Mouse (Mus musculus) duodenum, adult 2 months (tissue): Measurements from ENCODE around the gene Prnd. TPM values are rescaled to one million over a fixed set of nuclear protein-coding genes. Genes with fewer than 3 reads are reported as not detected.

Experiments
- polyA plus RNA-seq: library from polyadenylated mRNA; depleted of rRNA; stranded (reverse); fragments of >200 nt; gene quantifications from 2 replicates; pipeline ENCODE4 v1.2.3, GENCODE M21; 2012; ENCODE audit warnings: low replicate concordance; rRNA removed

Gene Prnd
- 0.43 and 0.63 TPM in 2 replicates for polyA plus RNA-seq

GRCm38 (mm10) chr2:131950598-131951095 lies at the start of gene Prnd:
Prnd (plus strand) TSS chr2:131950861.

GRCm38 (mm10) chr2:131909683-131910572 lies 40.7 kb upstream of the Prnd start, which contains the start of the genes Prnp and Prn:
Prnp (plus strand) TSS chr2:131909928.
Prn (plus strand) TSS chr2:131909957.

Other genes starting within 250 kb of the Prnd start
- gene Erv3, start 91.1 kb upstream of the Prnd start, polyA plus RNA-seq, result not detected in 2 replicates
- 10.6 and 12.2 TPM in 2 replicates for gene Prnp, start 40.9 kb upstream of the Prnd start, polyA plus RNA-seq
- gene Prn, start 40.9 kb upstream of the Prnd start, polyA plus RNA-seq, result not detected in 2 replicates
- gene Rassf2, start 79.4 kb downstream of the Prnd start, polyA plus RNA-seq, result 7.5 and 11.9 TPM in 2 replicates
- gene Slc23a2, start 194.2 kb downstream of the Prnd start, polyA plus RNA-seq, result 22.1 and 51.2 TPM in 2 replicates